Mouse (Mus musculus): ENCODE data around the gene Olfr44. TPM values are rescaled to one million over a fixed set of nuclear protein-coding genes. Genes with fewer than 3 reads are reported as not detected.

Olfr44 gene
- not detected in 2 replicates for polyA plus RNA-seq (2015; fragmentation: Nextera tagmentation; extraction: Ambion mirVana)

DNA sequence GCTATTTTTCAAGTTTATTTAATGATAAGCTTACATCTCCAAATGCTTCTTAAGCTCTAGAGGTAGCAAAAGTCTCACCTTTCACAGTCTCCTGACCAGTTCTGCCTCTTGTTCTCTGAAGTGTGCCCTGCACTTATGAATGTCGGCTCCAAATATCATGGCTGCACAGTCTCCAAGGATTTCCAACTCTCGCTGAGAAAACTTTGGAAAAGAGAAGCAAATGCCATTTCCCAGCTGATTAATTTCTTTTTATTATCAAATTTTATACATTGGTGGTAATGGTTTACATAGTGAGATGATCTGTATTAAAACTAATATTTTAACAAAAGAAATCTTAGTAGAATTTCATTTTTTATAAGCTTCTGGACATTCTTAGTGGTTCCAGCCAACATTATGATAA, at the start of gene Olfr44:
Gene Olfr44 (minus strand): TSS at position 101 of the 400 bp plus-strand sequence.
- 61% methylated on average over 2 of the region's 2 CpGs for WGBS (ENCODE audit: insufficient replicate concordance)
- no peak within 1 kb of the TSS for H3K4me2 ChIP-seq (ENCODE audit: low read depth, low read length)
- H3K4me1 ChIP-seq (ENCODE audit: control insufficient read depth, low read depth, low read length), result no peaks in the 10 kb centered on the region
- H3K27ac ChIP-seq (ENCODE audit: low read length), result no peak within 1 kb of the TSS
- no peaks in the 10 kb centered on the region for H3K27me3 ChIP-seq (ENCODE audit: control insufficient read depth, insufficient read depth, low read depth, low read length)
- H3K36me3 ChIP-seq (ENCODE audit: control insufficient read depth, insufficient read depth), result no peaks in the 10 kb centered on the region
- no peak for ATAC-seq (ENCODE audit: low read depth)
- H3K9me3 ChIP-seq (replicated peaks; ENCODE audit: control insufficient read depth, low read length), result no peaks in the 10 kb centered on the region
- no peak within 1 kb of the TSS for H3K9ac ChIP-seq (ENCODE audit: low read depth, low read length)
- no peak within 1 kb of the TSS for H3K4me3 ChIP-seq (ENCODE audit: low read depth, low read length)

DNA sequence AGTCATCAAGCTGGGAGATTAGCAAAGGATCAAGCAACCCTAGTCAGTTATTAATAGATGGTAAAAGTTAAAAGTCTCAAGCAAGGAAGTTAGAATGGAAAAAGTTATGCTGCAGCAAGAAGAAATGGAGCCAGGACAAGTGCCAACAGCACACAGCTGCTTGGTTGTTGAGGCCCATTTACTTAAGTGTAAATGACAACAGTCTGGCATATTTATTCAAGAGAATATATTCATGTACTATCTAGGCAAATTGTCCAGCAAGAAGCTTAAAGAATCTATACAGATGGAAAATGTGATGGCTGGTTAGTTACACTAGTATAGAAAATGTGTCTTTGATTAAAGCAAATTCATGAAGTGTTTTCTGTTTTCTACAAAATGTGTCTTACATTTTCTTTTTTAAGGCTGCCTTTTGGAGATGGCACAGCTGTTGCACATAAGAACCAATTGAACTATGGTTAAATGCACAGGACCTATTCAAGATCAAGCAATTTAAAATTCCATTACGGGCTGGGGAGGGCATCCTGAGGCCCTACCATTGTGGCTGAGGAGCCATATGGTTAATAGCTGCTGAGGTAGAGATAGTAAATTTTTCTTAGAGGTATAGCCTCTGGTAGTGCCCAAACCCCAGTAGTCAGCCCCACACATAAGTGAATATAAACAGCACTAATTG, 30.0 kb upstream of the Olfr44 start:
- whole genome bisulfite sequencing (ENCODE audit: insufficient replicate concordance), result 63% methylated on average over 1 of the region's 1 CpGs
- Histone ChIP-seq H3K4me1 (ENCODE audit: control insufficient read depth, low read depth, low read length) (no peaks in the 10 kb centered on the region), H3K4me2 (ENCODE audit: low read depth, low read length) (no peak overlapping the region), H3K27me3 (ENCODE audit: control insufficient read depth, insufficient read depth, low read depth, low read length) (no peaks in the 10 kb centered on the region), H3K27ac (ENCODE audit: low read length) (no peak overlapping the region), H3K36me3 (ENCODE audit: control insufficient read depth, insufficient read depth) (no peaks in the 10 kb centered on the region), H3K9ac (ENCODE audit: low read depth, low read length) (no peak overlapping the region), H3K9me3 (replicated peaks; ENCODE audit: control insufficient read depth, low read length) (no peaks in the 10 kb centered on the region), H3K4me3 (ENCODE audit: low read depth, low read length) (no peak overlapping the region)
- no peak for ATAC-seq (ENCODE audit: low read depth)

DNA sequence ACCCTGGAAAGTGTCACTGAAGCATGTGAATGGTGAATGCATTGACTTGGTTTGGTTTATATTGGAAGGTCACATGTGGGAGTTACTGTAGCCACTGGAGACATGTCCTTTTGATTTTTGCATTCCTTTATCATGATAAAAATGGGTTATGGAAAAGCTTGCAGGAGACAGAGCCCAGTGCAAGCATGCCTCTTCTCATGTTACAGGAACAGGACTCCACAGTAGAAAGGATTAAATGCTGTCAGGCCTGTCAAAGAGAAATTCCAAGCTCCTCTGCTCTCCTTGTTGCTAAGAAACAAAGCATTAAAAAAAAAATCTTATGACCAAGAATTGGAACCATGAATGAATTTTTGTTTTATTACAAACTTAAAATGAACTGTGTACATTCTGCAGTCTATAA, 24.8 kb upstream of the Olfr44 start:
- no peaks in the 10 kb centered on the region for H3K36me3 ChIP-seq (ENCODE audit: control insufficient read depth, insufficient read depth)
- no peaks in the 10 kb centered on the region for H3K4me1 ChIP-seq (ENCODE audit: control insufficient read depth, low read depth, low read length)
- H3K4me3 ChIP-seq (ENCODE audit: low read depth, low read length), result no peak overlapping the region
- H3K9me3 ChIP-seq (replicated peaks; ENCODE audit: control insufficient read depth, low read length), result no peaks in the 10 kb centered on the region
- no peak overlapping the region for H3K27ac ChIP-seq (ENCODE audit: low read length)
- no peaks in the 10 kb centered on the region for H3K27me3 ChIP-seq (ENCODE audit: control insufficient read depth, insufficient read depth, low read depth, low read length)
- ATAC-seq (ENCODE audit: low read depth), result no peak
- no peak overlapping the region for H3K9ac ChIP-seq (ENCODE audit: low read depth, low read length)
- no peak overlapping the region for H3K4me2 ChIP-seq (ENCODE audit: low read depth, low read length)

DNA sequence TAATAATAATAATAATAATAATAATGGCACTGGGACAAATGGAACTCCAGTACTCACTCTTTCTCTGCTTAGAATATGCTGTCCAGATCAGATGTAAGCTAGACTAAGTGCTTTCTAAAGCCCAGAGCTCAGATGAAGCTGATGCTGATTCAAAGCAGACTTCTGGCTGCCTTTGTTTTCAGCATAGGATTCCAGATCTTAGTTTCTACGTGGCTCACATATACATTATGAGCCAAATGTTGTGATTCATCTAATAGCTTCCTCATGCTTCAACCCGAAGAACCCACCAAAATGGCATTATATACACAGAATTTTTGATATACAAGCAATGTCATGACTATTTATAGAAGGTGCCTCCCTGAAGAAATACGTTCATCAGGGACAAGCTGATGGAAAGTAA, 21.7 kb upstream of the Olfr44 start, which contains the start of gene Olfr957:
Gene Olfr957 (minus strand): TSS at position 279 of the 400 bp plus-strand sequence.
- no peak for ATAC-seq (ENCODE audit: low read depth)
- no peak within 1 kb of the TSS for H3K27ac ChIP-seq (ENCODE audit: low read length)
- H3K4me3 ChIP-seq (ENCODE audit: low read depth, low read length), result no peak within 1 kb of the TSS
- no peaks in the 10 kb centered on the region for H3K27me3 ChIP-seq (ENCODE audit: control insufficient read depth, insufficient read depth, low read depth, low read length)
- H3K4me1 ChIP-seq (ENCODE audit: control insufficient read depth, low read depth, low read length), result no peaks in the 10 kb centered on the region
- H3K9ac ChIP-seq (ENCODE audit: low read depth, low read length), result no peak within 1 kb of the TSS
- WGBS (ENCODE audit: insufficient replicate concordance), result 40% methylated on average over 3 of the region's 3 CpGs
- H3K36me3 ChIP-seq (ENCODE audit: control insufficient read depth, insufficient read depth), result no peaks in the 10 kb centered on the region
- no peaks in the 10 kb centered on the region for H3K9me3 ChIP-seq (replicated peaks; ENCODE audit: control insufficient read depth, low read length)
- H3K4me2 ChIP-seq (ENCODE audit: low read depth, low read length), result no peak within 1 kb of the TSS

DNA sequence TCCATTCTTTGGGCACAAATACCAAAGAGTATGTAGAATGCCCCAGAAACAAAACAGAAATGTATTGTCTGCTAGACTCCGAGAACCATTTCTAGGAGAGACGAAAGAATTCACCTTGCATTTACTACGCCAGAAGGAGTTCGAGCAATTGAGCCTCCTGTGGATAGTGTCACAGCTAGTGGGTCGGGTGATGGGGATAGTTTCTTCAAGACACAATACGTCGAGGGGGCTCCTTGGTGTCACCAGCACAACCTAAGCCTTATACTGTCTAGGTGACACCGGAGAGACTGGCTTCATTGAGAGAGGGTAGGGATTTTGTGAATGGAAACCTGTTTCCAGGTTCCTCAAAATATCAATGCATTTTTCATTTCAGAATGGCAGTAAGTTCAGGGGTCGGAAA, 15.6 kb upstream of the Olfr44 start:
- 61% methylated on average over 9 of the region's 9 CpGs for WGBS (ENCODE audit: insufficient replicate concordance)
- Histone ChIP-seq H3K4me2 (ENCODE audit: low read depth, low read length) (no peak overlapping the region), H3K9ac (ENCODE audit: low read depth, low read length) (no peak overlapping the region), H3K9me3 (replicated peaks; ENCODE audit: control insufficient read depth, low read length) (no peaks in the 10 kb centered on the region), H3K27me3 (ENCODE audit: control insufficient read depth, insufficient read depth, low read depth, low read length) (no peaks in the 10 kb centered on the region), H3K4me3 (ENCODE audit: low read depth, low read length) (no peak overlapping the region), H3K27ac (ENCODE audit: low read length) (no peak overlapping the region), H3K36me3 (ENCODE audit: control insufficient read depth, insufficient read depth) (no peaks in the 10 kb centered on the region), H3K4me1 (ENCODE audit: control insufficient read depth, low read depth, low read length) (no peaks in the 10 kb centered on the region)
- no peak for ATAC-seq (ENCODE audit: low read depth)

DNA sequence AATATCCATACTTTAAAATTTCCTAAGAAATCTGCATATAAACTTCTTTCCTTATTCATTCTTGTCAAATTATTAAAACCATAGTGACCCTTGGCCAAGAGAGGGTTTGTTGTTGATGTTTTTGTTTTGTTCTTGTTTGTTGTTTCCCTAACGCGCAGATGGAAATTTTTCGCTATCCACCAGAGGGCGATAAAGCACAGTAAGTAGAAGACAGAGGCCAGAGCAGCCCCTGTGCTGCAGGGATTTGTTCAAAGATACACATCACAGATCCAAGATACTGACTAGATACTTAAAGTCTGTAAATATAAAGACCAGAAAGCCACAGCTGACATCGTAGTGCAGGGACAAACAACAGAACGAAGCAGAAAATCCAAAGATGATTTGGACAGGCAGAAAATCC, 15.2 kb upstream of the Olfr44 start:
- H3K4me1 ChIP-seq (ENCODE audit: control insufficient read depth, low read depth, low read length), result no peaks in the 10 kb centered on the region
- WGBS (ENCODE audit: insufficient replicate concordance), result 10% methylated on average over 6 of the region's 6 CpGs
- ATAC-seq (ENCODE audit: low read depth), result no peak

DNA sequence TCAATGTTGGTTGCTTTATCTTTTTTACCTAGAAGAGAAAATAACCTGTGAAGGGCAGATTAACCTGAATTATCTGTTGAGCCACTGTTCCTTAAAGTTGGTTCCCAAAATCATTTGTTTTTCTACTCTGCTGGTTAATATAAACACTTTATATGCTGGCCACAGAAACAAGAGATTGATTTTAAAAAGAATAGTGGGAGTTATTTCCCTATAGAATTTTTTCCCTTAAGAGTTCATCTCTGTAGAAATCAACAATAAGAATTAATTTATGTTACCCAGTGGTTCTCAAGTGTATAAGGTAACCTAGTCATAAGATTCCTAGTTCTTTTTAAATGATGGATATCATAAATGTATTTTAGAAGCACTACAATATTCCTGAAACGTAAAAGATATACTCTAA, 22.0 kb downstream of the Olfr44 start, which contains the start of gene Olfr955:
Gene Olfr955 (minus strand): TSS at position 101 of the 400 bp plus-strand sequence.
- WGBS (ENCODE audit: insufficient replicate concordance), result 27% methylated on average over 1 of the region's 1 CpGs

More for the DNA sequence above, 15.2 kb upstream of the Olfr44 start:
- Histone ChIP-seq H3K9ac (ENCODE audit: low read depth, low read length) (no peak overlapping the region), H3K4me3 (ENCODE audit: low read depth, low read length) (no peak overlapping the region), H3K36me3 (ENCODE audit: control insufficient read depth, insufficient read depth) (no peaks in the 10 kb centered on the region), H3K27ac (ENCODE audit: low read length) (no peak overlapping the region), H3K4me2 (ENCODE audit: low read depth, low read length) (no peak overlapping the region), H3K9me3 (replicated peaks; ENCODE audit: control insufficient read depth, low read length) (no peaks in the 10 kb centered on the region), H3K27me3 (ENCODE audit: control insufficient read depth, insufficient read depth, low read depth, low read length) (no peaks in the 10 kb centered on the region)

DNA sequence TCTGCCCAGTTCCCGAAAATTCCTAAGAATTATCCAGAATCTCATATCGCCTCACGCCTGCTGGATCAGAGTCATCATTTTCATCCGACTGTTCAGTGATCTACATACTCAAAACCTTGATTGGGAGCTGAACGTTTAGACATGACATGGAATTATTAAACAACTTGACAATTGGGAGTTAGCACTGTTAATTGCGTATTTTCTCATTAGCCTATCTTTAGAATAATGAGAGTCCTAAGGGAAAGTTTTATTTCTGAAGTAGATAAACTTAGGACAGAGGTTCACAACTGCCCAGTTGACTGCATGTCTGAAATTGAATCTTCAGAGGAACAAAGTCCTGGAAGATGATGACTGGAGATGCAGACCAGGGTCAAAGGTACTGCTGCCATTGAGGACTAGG, 37.4 kb downstream of the Olfr44 start, which contains the start of gene Olfr954:
Gene Olfr954 (plus strand): TSS at position 301 of the 400 bp plus-strand sequence.
- H3K9me3 ChIP-seq (replicated peaks; ENCODE audit: control insufficient read depth, low read length), result no peaks in the 10 kb centered on the region
- no peaks in the 10 kb centered on the region for H3K4me1 ChIP-seq (ENCODE audit: control insufficient read depth, low read depth, low read length)
- no peaks in the 10 kb centered on the region for H3K36me3 ChIP-seq (ENCODE audit: control insufficient read depth, insufficient read depth)
- H3K27me3 ChIP-seq (ENCODE audit: control insufficient read depth, insufficient read depth, low read depth, low read length), result no peaks in the 10 kb centered on the region
- H3K27ac ChIP-seq (ENCODE audit: low read length), result no peak within 1 kb of the TSS
- no peak within 1 kb of the TSS for H3K4me2 ChIP-seq (ENCODE audit: low read depth, low read length)
- ATAC-seq (ENCODE audit: low read depth), result no peak
- WGBS (ENCODE audit: insufficient replicate concordance), result 61% methylated on average over 6 of the region's 6 CpGs
- no peak within 1 kb of the TSS for H3K9ac ChIP-seq (ENCODE audit: low read depth, low read length)
- H3K4me3 ChIP-seq (ENCODE audit: low read depth, low read length), result no peak within 1 kb of the TSS

More for the DNA sequence above, 22.0 kb downstream of the Olfr44 start, which contains the start of gene Olfr955:
- Histone ChIP-seq H3K27me3 (ENCODE audit: control insufficient read depth, insufficient read depth, low read depth, low read length) (no peaks in the 10 kb centered on the region), H3K4me2 (ENCODE audit: low read depth, low read length) (no peak within 1 kb of the TSS), H3K27ac (ENCODE audit: low read length) (no peak within 1 kb of the TSS), H3K4me1 (ENCODE audit: control insufficient read depth, low read depth, low read length) (no peaks in the 10 kb centered on the region), H3K9ac (ENCODE audit: low read depth, low read length) (no peak within 1 kb of the TSS), H3K9me3 (replicated peaks; ENCODE audit: control insufficient read depth, low read length) (no peaks in the 10 kb centered on the region), H3K4me3 (ENCODE audit: low read depth, low read length) (no peak within 1 kb of the TSS), H3K36me3 (ENCODE audit: control insufficient read depth, insufficient read depth) (no peaks in the 10 kb centered on the region)
- ATAC-seq (ENCODE audit: low read depth), result no peak

Data from liver, embryonic 16.5 days (tissue).